Mouse (Mus musculus): ENCODE measurements around the gene Cdk12. TPM values are rescaled to one million over a fixed set of nuclear protein-coding genes. Genes with fewer than 3 reads are reported as not detected.
A peak's percentile ranks its signal among the peaks of the same experiment; 100 is the strongest.
"Not testable (repeated sequence)": the region's sequence is repeated elsewhere in the genome, so short reads cannot be mapped to it uniquely, and the experiment has no call there.

Cdk12 gene
- 12.2 and 14.6 TPM in 2 replicates for polyA plus RNA-seq (2016; fragmentation: Nextera tagmentation; extraction: Ambion mirVana)

DNA sequence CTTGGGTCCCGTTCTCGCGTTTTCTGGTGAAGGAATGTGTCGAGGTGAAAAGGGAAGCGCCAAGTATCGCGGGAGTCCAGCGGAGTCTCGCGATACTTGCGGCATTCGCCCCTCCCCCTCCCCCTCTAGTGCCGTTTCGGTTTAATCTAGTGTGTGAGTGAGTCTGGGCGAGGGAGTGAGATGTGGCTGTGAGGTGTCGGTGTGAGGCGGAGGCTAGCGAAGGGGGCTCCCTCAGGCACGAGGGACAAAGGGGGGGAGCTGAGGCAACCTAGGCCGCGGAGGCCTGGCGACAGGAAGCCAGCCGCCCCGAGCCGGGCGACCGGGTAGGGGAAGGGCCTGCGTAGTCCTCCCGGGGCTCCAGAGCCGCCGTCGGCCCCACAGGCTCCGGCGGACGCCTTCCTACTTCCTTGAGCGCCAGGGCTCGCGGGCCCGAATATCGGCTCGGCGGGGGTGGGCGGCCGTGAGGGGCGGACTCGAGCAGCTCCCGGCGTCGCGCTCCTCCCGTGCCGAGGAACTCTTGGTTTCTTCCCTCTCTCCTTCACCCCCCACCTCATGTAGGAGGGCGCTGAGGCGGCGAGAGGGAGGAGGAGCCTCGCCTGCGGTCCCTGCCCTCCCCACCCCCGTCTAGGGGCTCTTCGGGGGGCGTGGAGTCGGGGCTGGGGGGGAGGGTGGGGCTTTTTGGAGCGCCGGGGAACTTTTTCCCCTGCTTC is at the start of gene Cdk12:
Cdk12 (plus strand) TSS at position 419 of the 710 bp plus-strand sequence.
- Histone ChIP-seq H3K4me1 (peaks cover 14% of the 10 kb centered on the region), H3K4me3 (peak within 1 kb of the TSS; percentile 90), H3K27ac (peak within 1 kb of the TSS; percentile 100), H3K9me3 (replicated peaks) (no peaks in the 10 kb centered on the region), H3K27me3 (ENCODE audit: low read depth, poor library complexity, severe bottlenecking) (0 out of 2 replicates have a peak, but pooled peaks cover 4% of the 10 kb centered on the region), H3K36me3 (peaks cover 20% of the 10 kb centered on the region)
- under 1% methylated on average over 61 of the region's 63 CpGs for WGBS
- peak; percentile 96 for DNase-seq (ENCODE audit: low spot score)

DNA sequence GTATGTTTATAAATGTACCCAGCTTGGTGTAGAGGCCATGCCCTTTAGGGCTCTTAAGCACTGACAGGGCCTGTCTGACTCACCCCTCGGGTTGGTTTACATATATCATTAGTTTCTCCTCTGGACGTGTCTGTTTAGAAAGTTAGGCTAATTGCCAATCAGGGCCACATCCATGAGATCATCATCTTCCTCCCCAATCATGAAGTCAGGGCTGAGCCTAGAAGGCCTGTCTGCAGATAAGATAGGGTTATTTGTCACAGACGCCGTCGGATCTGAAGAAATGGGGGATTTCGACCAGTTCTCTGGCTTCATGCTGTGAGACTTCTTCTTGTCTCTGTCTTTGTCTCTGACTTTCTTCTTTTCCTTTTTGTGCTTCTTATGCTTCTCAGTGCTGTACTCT is 47.8 kb upstream of the Cdk12 start:
- H3K4me3 ChIP-seq = no peak overlapping the region
- DNase-seq (ENCODE audit: low spot score) = no peak
- no peaks in the 10 kb centered on the region for H3K9me3 ChIP-seq (replicated peaks)
- H3K36me3 ChIP-seq = peaks cover 63% of the 10 kb centered on the region
- H3K27ac ChIP-seq = no peak overlapping the region
- 84% methylated on average over 6 of the region's 6 CpGs for WGBS
- no peaks in the 10 kb centered on the region for H3K27me3 ChIP-seq (ENCODE audit: low read depth, poor library complexity, severe bottlenecking)
- peaks cover 3% of the 10 kb centered on the region for H3K4me1 ChIP-seq

DNA sequence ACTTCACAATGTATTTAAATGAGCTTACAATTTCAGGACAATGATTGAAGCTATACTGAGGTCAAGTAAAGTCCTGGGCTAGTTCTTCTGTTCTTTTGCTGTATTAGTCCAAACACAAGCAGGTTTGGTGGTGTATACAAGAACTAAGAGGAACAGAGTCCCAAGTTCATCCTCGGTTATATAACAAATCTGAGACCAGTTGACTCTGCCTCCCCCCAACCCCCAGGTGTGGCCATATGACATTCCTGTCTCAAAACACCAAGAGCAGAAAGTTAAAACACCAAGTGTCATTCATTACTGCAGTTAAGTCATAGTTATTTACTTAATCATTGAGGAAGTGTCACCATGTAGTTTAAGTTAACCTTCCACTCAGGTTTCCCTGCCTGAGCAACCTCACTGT is 34.5 kb upstream of the Cdk12 start:
- Histone ChIP-seq H3K4me1 (no peaks in the 10 kb centered on the region), H3K27me3 (ENCODE audit: low read depth, poor library complexity, severe bottlenecking) (no peaks in the 10 kb centered on the region), H3K36me3 (peaks cover 99% of the 10 kb centered on the region), H3K9me3 (replicated peaks) (no peaks in the 10 kb centered on the region), H3K4me3 (no peak overlapping the region), H3K27ac (no peak overlapping the region)
- DNase-seq (ENCODE audit: low spot score) = no peak
- WGBS = 90% methylated on average over 1 of the region's 1 CpGs

- H3K27ac ChIP-seq; H3K4me3 ChIP-seq; H3K9me3 ChIP-seq (replicated peaks); DNase-seq (ENCODE audit: low spot score); H3K4me1 ChIP-seq; H3K27me3 ChIP-seq (ENCODE audit: low read depth, poor library complexity, severe bottlenecking): not testable (repeated sequence)
- WGBS = 92% methylated on average over 3 of the region's 3 CpGs
- H3K36me3 ChIP-seq = peaks cover 96% of the 10 kb centered on the region
Measured at GRCm38 (mm10) chr11:98182149-98182548, 20.7 kb upstream of the Cdk12 start.

- no peak overlapping the region for H3K4me3 ChIP-seq
- H3K27ac ChIP-seq = no peak overlapping the region
- no peak for DNase-seq (ENCODE audit: low spot score)
- peaks cover 10% of the 10 kb centered on the region for H3K4me1 ChIP-seq
- H3K9me3 ChIP-seq (replicated peaks) = no peaks in the 10 kb centered on the region
- peaks cover 83% of the 10 kb centered on the region for H3K36me3 ChIP-seq
- H3K27me3 ChIP-seq (ENCODE audit: low read depth, poor library complexity, severe bottlenecking) = no peaks in the 10 kb centered on the region
- 94% methylated on average over 9 of the region's 9 CpGs for WGBS
Measured at GRCm38 (mm10) chr11:98187640-98188395, 15.0 kb upstream of the Cdk12 start.

- H3K36me3 ChIP-seq = peaks cover 53% of the 10 kb centered on the region
Measured at GRCm38 (mm10) chr11:98190820-98191219, 12.0 kb upstream of the Cdk12 start.

GRCm38 (mm10) chr11:98192901-98193805 is 9.7 kb upstream of the Cdk12 start, which contains the start of gene Med1:
Gene Med1 (minus strand): TSS chr11:98193293.
- Histone ChIP-seq H3K4me3 (peak within 1 kb of the TSS; percentile 83), H3K27ac (peak within 1 kb of the TSS; percentile 95), H3K27me3 (ENCODE audit: low read depth, poor library complexity, severe bottlenecking) (0 out of 2 replicates have a peak, but pooled peaks cover 5% of the 10 kb centered on the region), H3K4me1 (peaks cover 14% of the 10 kb centered on the region), H3K36me3 (peaks cover 31% of the 10 kb centered on the region), H3K9me3 (replicated peaks) (no peaks in the 10 kb centered on the region)
- under 1% methylated on average over 53 of the region's 53 CpGs for WGBS
- DNase-seq (ENCODE audit: low spot score) = peak; percentile 90

More at GRCm38 (mm10) chr11:98190820-98191219, 12.0 kb upstream of the Cdk12 start:
- Histone ChIP-seq H3K27ac (no peak overlapping the region), H3K4me3 (no peak overlapping the region), H3K4me1 (peaks cover 14% of the 10 kb centered on the region), H3K9me3 (replicated peaks) (no peaks in the 10 kb centered on the region), H3K27me3 (ENCODE audit: low read depth, poor library complexity, severe bottlenecking) (no peaks in the 10 kb centered on the region)
- DNase-seq (ENCODE audit: low spot score) = no peak
- WGBS = 95% methylated on average over 5 of the region's 5 CpGs

- peak; percentile 52 for DNase-seq (ENCODE audit: low spot score)
- peaks cover 12% of the 10 kb centered on the region for H3K36me3 ChIP-seq
- 0 out of 2 replicates have a peak, but pooled peaks cover 5% of the 10 kb centered on the region for H3K27me3 ChIP-seq (ENCODE audit: low read depth, poor library complexity, severe bottlenecking)
- peaks cover 14% of the 10 kb centered on the region for H3K4me1 ChIP-seq
- peak overlapping the region; percentile 100 for H3K27ac ChIP-seq
- WGBS = 5% methylated on average over 27 of the region's 27 CpGs
- H3K9me3 ChIP-seq (replicated peaks) = no peaks in the 10 kb centered on the region
- H3K4me3 ChIP-seq = peak overlapping the region; percentile 90
Measured at GRCm38 (mm10) chr11:98201791-98202640, 843 bp upstream of the Cdk12 start.

GRCm38 (mm10) chr11:98203351-98203911 is 572 bp downstream of the Cdk12 start:
- Histone ChIP-seq H3K4me1 (peaks cover 14% of the 10 kb centered on the region), H3K27ac (peak overlapping the region; percentile 100), H3K4me3 (peak overlapping the region; percentile 90), H3K27me3 (ENCODE audit: low read depth, poor library complexity, severe bottlenecking) (no peaks in the 10 kb centered on the region), H3K9me3 (replicated peaks) (no peaks in the 10 kb centered on the region), H3K36me3 (peaks cover 26% of the 10 kb centered on the region)
- no peak for DNase-seq (ENCODE audit: low spot score)
- under 1% methylated on average over 37 of the region's 37 CpGs for WGBS

- no peak overlapping the region for H3K27ac ChIP-seq
- peak; percentile 46 for DNase-seq (ENCODE audit: low spot score)
- 1% methylated on average over 16 of the region's 16 CpGs for WGBS
- peak overlapping the region; percentile 90 for H3K4me3 ChIP-seq
- H3K36me3 ChIP-seq = peaks cover 32% of the 10 kb centered on the region
- no peaks in the 10 kb centered on the region for H3K27me3 ChIP-seq (ENCODE audit: low read depth, poor library complexity, severe bottlenecking)
- H3K9me3 ChIP-seq (replicated peaks) = no peaks in the 10 kb centered on the region
- peaks cover 14% of the 10 kb centered on the region for H3K4me1 ChIP-seq
Measured at GRCm38 (mm10) chr11:98203931-98204421, 1.1 kb downstream of the Cdk12 start.

- DNase-seq (ENCODE audit: low spot score) = no peak
- H3K27ac ChIP-seq = no peak overlapping the region
- H3K4me3 ChIP-seq = peak overlapping the region; percentile 90
- peaks cover 14% of the 10 kb centered on the region for H3K4me1 ChIP-seq
- H3K9me3 ChIP-seq (replicated peaks) = no peaks in the 10 kb centered on the region
- no peaks in the 10 kb centered on the region for H3K27me3 ChIP-seq (ENCODE audit: low read depth, poor library complexity, severe bottlenecking)
- H3K36me3 ChIP-seq = peaks cover 45% of the 10 kb centered on the region
Measured at GRCm38 (mm10) chr11:98205463-98205862, 2.6 kb downstream of the Cdk12 start.
